Mouse (Mus musculus) neural tube, embryonic 13.5 days (tissue): ENCODE measurements around the gene Sh3bp5. TPM values are rescaled to one million over a fixed set of nuclear protein-coding genes. Genes with fewer than 3 reads are reported as not detected.
A peak's percentile ranks its signal among the peaks of the same experiment; 100 is the strongest.

Source experiments
- ATAC-seq: fragments of 200-750 bp; cut with Nextera tagmentation; 2 replicates; pipeline ENCODE4 v1.8.0; 2017; ENCODE audit warnings: low read depth, mild to moderate bottlenecking, moderate TSS enrichment, moderate library complexity
- H3K27ac ChIP-seq: fragments of 300-500 bp; sonication (generic); replicated peaks from 2 replicates; pipeline ENCODE4 v1.5.1; 2015; ENCODE audit warnings: moderate library complexity, mild to moderate bottlenecking, inconsistent platforms
- H3K27me3 ChIP-seq: fragments of 300-500 bp; sonication (generic); 2 replicates; pipeline ENCODE4 v1.6.1; 2015; ENCODE audit warnings: mild to moderate bottlenecking, inconsistent platforms
- H3K36me3 ChIP-seq: fragments of 300-500 bp; sonication (generic); 2 replicates; pipeline ENCODE4 v1.6.1; 2015; ENCODE audit warnings: mild to moderate bottlenecking, inconsistent platforms
- H3K4me1 ChIP-seq: fragments of 300-500 bp; sonication (generic); replicated peaks from 2 replicates; pipeline ENCODE4 v1.6.1; 2015; ENCODE audit warnings: inconsistent platforms
- H3K4me2 ChIP-seq: fragments of 300-500 bp; sonication (generic); 2 replicates; pipeline ENCODE4 v1.6.1; 2015; ENCODE audit warnings: inconsistent platforms, mild to moderate bottlenecking, moderate library complexity
- H3K4me3 ChIP-seq: fragments of 300-500 bp; sonication (generic); 2 replicates; pipeline ENCODE4 v1.5.1; 2015; ENCODE audit warnings: mild to moderate bottlenecking, inconsistent platforms
- H3K9ac ChIP-seq: fragments of 300-500 bp; sonication (generic); 2 replicates; pipeline ENCODE4 v1.6.1; 2015; ENCODE audit warnings: moderate library complexity, mild to moderate bottlenecking, inconsistent platforms
- H3K9me3 ChIP-seq: fragments of 300-500 bp; sonication (generic); 2 replicates; pipeline ENCODE4 v1.6.1; 2016; ENCODE audit warnings: inconsistent platforms
- WGBS: fragments of 180-500 bp; shearing (Covaris S2); methylation state at CpG from one replicate; pipeline ENCODE4 v1.1.7; 2015; 5-methylcytosine and 5-hydroxymethylcytosine counted together
- polyA plus RNA-seq: library from polyadenylated mRNA; unstranded; fragments of >200 nt; fragmentation: Nextera tagmentation; extraction: Ambion mirVana; gene quantifications from 2 replicates; pipeline ENCODE4 v1.2.1, GENCODE M21; 2015

Sh3bp5 gene
- polyA plus RNA-seq, 1 experiment from 2014 or later, result 139 TPM

- no peak for ATAC-seq
- no peaks in the 10 kb centered on the region; the same call in 1 of the 2 replicates for H3K27me3 ChIP-seq
- H3K4me1 ChIP-seq, result peaks cover 42% of the 10 kb centered on the region
- H3K9me3 ChIP-seq, result no peaks in the 10 kb centered on the region
- H3K9ac ChIP-seq, result no peak overlapping the region
- peaks cover 21% of the 10 kb centered on the region for H3K36me3 ChIP-seq
- no peak overlapping the region for H3K4me3 ChIP-seq
- WGBS, result 68% methylated on average over 7 of the region's 7 CpGs
- 0 out of 2 replicates have a peak overlapping the region, but pooled peaks have one; percentile 13 for H3K27ac ChIP-seq
- H3K4me2 ChIP-seq, result no peak overlapping the region
Measured at GRCm38 (mm10) chr14:31414967-31415376, 20.9 kb downstream of the Sh3bp5 start.

- Histone ChIP-seq H3K9ac (no peak overlapping the region), H3K9me3 (no peaks in the 10 kb centered on the region), H3K4me3 (no peak overlapping the region), H3K36me3 (peaks cover 21% of the 10 kb centered on the region), H3K27ac (no peak overlapping the region), H3K4me2 (no peak overlapping the region), H3K4me1 (peaks cover 40% of the 10 kb centered on the region), H3K27me3 (no peaks in the 10 kb centered on the region)
- 59% methylated on average over 10 of the region's 10 CpGs for WGBS
- no peak for ATAC-seq
Measured at GRCm38 (mm10) chr14:31414235-31414966, 21.5 kb downstream of the Sh3bp5 start.

- WGBS, result 38% methylated on average over 6 of the region's 6 CpGs
- peaks cover 21% of the 10 kb centered on the region for H3K36me3 ChIP-seq
- H3K9me3 ChIP-seq, result no peaks in the 10 kb centered on the region
- no peaks in the 10 kb centered on the region for H3K27me3 ChIP-seq
- no peak for ATAC-seq
- no peak overlapping the region for H3K4me3 ChIP-seq
- no peak overlapping the region for H3K27ac ChIP-seq
- no peak overlapping the region for H3K9ac ChIP-seq
- peaks cover 43% of the 10 kb centered on the region for H3K4me1 ChIP-seq
- no peak overlapping the region for H3K4me2 ChIP-seq
Measured at GRCm38 (mm10) chr14:31413475-31414086, 22.3 kb downstream of the Sh3bp5 start.

GRCm38 (mm10) chr14:31412651-31413056 lies 23.2 kb downstream of the Sh3bp5 start:
- H3K4me1 ChIP-seq, result peaks cover 52% of the 10 kb centered on the region
- no peaks in the 10 kb centered on the region for H3K27me3 ChIP-seq
- no peak for ATAC-seq
- no peaks in the 10 kb centered on the region for H3K9me3 ChIP-seq
- no peak overlapping the region for H3K9ac ChIP-seq
- no peak overlapping the region for H3K4me2 ChIP-seq
- no peak overlapping the region for H3K27ac ChIP-seq
- no peak overlapping the region for H3K4me3 ChIP-seq
- peaks cover 25% of the 10 kb centered on the region for H3K36me3 ChIP-seq
- WGBS, result 81% methylated on average over 10 of the region's 10 CpGs

GRCm38 (mm10) chr14:31410737-31411136 lies 25.1 kb downstream of the Sh3bp5 start:
- no peak for ATAC-seq
- Histone ChIP-seq H3K9ac (no peak overlapping the region), H3K36me3 (peaks cover 36% of the 10 kb centered on the region), H3K4me3 (no peak overlapping the region), H3K4me1 (peaks cover 62% of the 10 kb centered on the region), H3K27ac (no peak overlapping the region), H3K4me2 (no peak overlapping the region), H3K27me3 (no peaks in the 10 kb centered on the region), H3K9me3 (no peaks in the 10 kb centered on the region)
- WGBS, result 84% methylated on average over 4 of the region's 4 CpGs

GRCm38 (mm10) chr14:31410123-31410724 lies 25.7 kb downstream of the Sh3bp5 start:
- Histone ChIP-seq H3K4me2 (no peak overlapping the region), H3K4me1 (peaks cover 58% of the 10 kb centered on the region), H3K9ac (no peak overlapping the region), H3K27me3 (no peaks in the 10 kb centered on the region), H3K27ac (no peak overlapping the region), H3K36me3 (peaks cover 39% of the 10 kb centered on the region), H3K4me3 (no peak overlapping the region), H3K9me3 (no peaks in the 10 kb centered on the region)
- 76% methylated on average over 9 of the region's 9 CpGs for WGBS
- no peak for ATAC-seq

GRCm38 (mm10) chr14:31408666-31409065 lies 27.2 kb downstream of the Sh3bp5 start:
- ATAC-seq, result no peak
- Histone ChIP-seq H3K9ac (no peak overlapping the region; the same call in 1 of the 2 replicates), H3K27ac (0 out of 2 replicates have a peak overlapping the region, but pooled peaks have one; percentile 18), H3K9me3 (no peaks in the 10 kb centered on the region), H3K4me2 (no peak overlapping the region), H3K27me3 (no peaks in the 10 kb centered on the region), H3K4me1 (peaks cover 46% of the 10 kb centered on the region), H3K4me3 (no peak overlapping the region), H3K36me3 (peaks cover 51% of the 10 kb centered on the region)
- 66% methylated on average over 8 of the region's 8 CpGs for WGBS

- no peak overlapping the region for H3K4me3 ChIP-seq
- H3K4me1 ChIP-seq, result peaks cover 46% of the 10 kb centered on the region
- H3K9ac ChIP-seq, result no peak overlapping the region; the same call in 1 of the 2 replicates
- H3K4me2 ChIP-seq, result no peak overlapping the region
- H3K36me3 ChIP-seq, result peaks cover 56% of the 10 kb centered on the region
- no peaks in the 10 kb centered on the region for H3K27me3 ChIP-seq
- 0 out of 2 replicates have a peak overlapping the region, but pooled peaks have one; percentile 18 for H3K27ac ChIP-seq
- H3K9me3 ChIP-seq, result no peaks in the 10 kb centered on the region
- 72% methylated on average over 6 of the region's 6 CpGs for WGBS
- ATAC-seq, result no peak
Measured at GRCm38 (mm10) chr14:31407911-31408604, 27.8 kb downstream of the Sh3bp5 start.

- Histone ChIP-seq H3K27ac (no peak overlapping the region), H3K9me3 (no peaks in the 10 kb centered on the region), H3K9ac (no peak overlapping the region), H3K4me3 (no peak overlapping the region), H3K27me3 (no peaks in the 10 kb centered on the region), H3K4me2 (no peak overlapping the region), H3K36me3 (peaks cover 56% of the 10 kb centered on the region), H3K4me1 (peaks cover 46% of the 10 kb centered on the region)
- ATAC-seq, result no peak
- 85% methylated on average over 15 of the region's 15 CpGs for WGBS
Measured at GRCm38 (mm10) chr14:31407208-31407607, 28.7 kb downstream of the Sh3bp5 start.

GRCm38 (mm10) chr14:31406154-31406810 lies 29.6 kb downstream of the Sh3bp5 start:
- Histone ChIP-seq H3K36me3 (peaks cover 53% of the 10 kb centered on the region), H3K27ac (no peak overlapping the region), H3K4me2 (no peak overlapping the region), H3K9ac (no peak overlapping the region), H3K9me3 (no peaks in the 10 kb centered on the region), H3K4me1 (peaks cover 53% of the 10 kb centered on the region), H3K4me3 (no peak overlapping the region), H3K27me3 (no peaks in the 10 kb centered on the region)
- WGBS, result 76% methylated on average over 12 of the region's 12 CpGs
- ATAC-seq, result no peak

- H3K9me3 ChIP-seq, result no peaks in the 10 kb centered on the region
- H3K4me1 ChIP-seq, result peaks cover 54% of the 10 kb centered on the region
- no peak overlapping the region for H3K4me3 ChIP-seq
- H3K27me3 ChIP-seq, result no peaks in the 10 kb centered on the region
- no peak for ATAC-seq
- no peak overlapping the region for H3K9ac ChIP-seq
- no peak overlapping the region for H3K27ac ChIP-seq
- H3K36me3 ChIP-seq, result peaks cover 46% of the 10 kb centered on the region
- no peak overlapping the region for H3K4me2 ChIP-seq
- 85% methylated on average over 6 of the region's 6 CpGs for WGBS
Measured at GRCm38 (mm10) chr14:31405652-31406051, 30.2 kb downstream of the Sh3bp5 start.
